Mouse (Mus musculus) lung, postnatal 0 days (tissue): ENCODE measurements around the gene Tcp10b. TPM values are rescaled to one million over a fixed set of nuclear protein-coding genes. Genes with fewer than 3 reads are reported as not detected.
"Not testable (repeated sequence)": the region's sequence is repeated elsewhere in the genome, so short reads cannot be mapped to it uniquely, and the experiment has no call there.

Experiments
- ATAC-seq: fragments of 200-750 bp; cut with Nextera tagmentation; 2 replicates; pipeline ENCODE4 v1.8.0; 2017; ENCODE audit warnings: moderate library complexity
- DNase-seq: peaks from one replicate; pipeline ENCODE4 v3.0.0-alpha.2; 2016; ENCODE audit warnings: low spot score
- H3K27ac ChIP-seq: fragments of 300-500 bp; sonication (generic); 2 replicates; pipeline ENCODE4 v1.5.1; 2014; ENCODE audit warnings: antibody characterized with exemption, mild to moderate bottlenecking, low read length, mixed read lengths
- H3K27me3 ChIP-seq: fragments of 300-500 bp; sonication (generic); replicated peaks from 2 replicates; pipeline ENCODE4 v1.6.1; 2014; ENCODE audit warnings: low read length, mixed read lengths; ENCODE audit not compliant: insufficient read depth
- H3K36me3 ChIP-seq: fragments of 300-500 bp; sonication (generic); 2 replicates; pipeline ENCODE4 v1.6.1; 2014; ENCODE audit warnings: low read length, mixed read lengths; ENCODE audit not compliant: insufficient read depth
- H3K4me1 ChIP-seq: fragments of 300-500 bp; sonication (generic); 2 replicates; pipeline ENCODE4 v1.6.1; 2014; ENCODE audit warnings: antibody characterized with exemption, low read depth, low read length, mixed read lengths; ENCODE audit not compliant: insufficient read depth
- H3K4me2 ChIP-seq: fragments of 300-500 bp; sonication (generic); replicated peaks from 2 replicates; pipeline ENCODE4 v1.6.1; 2014; ENCODE audit warnings: low read depth, mild to moderate bottlenecking, low read length, moderate library complexity, mixed read lengths
- H3K4me3 ChIP-seq: fragments of 300-500 bp; sonication (generic); 2 replicates; pipeline ENCODE4 v1.5.1; 2014; ENCODE audit warnings: low read depth, low read length
- H3K9ac ChIP-seq: fragments of 300-500 bp; sonication (generic); replicated peaks from 2 replicates; pipeline ENCODE4 v1.6.1; 2014; ENCODE audit warnings: low read depth, mild to moderate bottlenecking
- H3K9me3 ChIP-seq: fragments of 300-500 bp; sonication (generic); 2 replicates; pipeline ENCODE4 v1.6.1; 2016; ENCODE audit warnings: low read length, mixed read lengths
- CTCF ChIP-seq: IDR thresholded peaks from 2 replicates; pipeline ENCODE4 v1.5.1; 2016; ENCODE audit warnings: antibody characterized with exemption, mild to moderate bottlenecking
- EP300 ChIP-seq: IDR thresholded peaks from 2 replicates; pipeline ENCODE4 v1.6.1; 2016; ENCODE audit warnings: antibody characterized with exemption, mild to moderate bottlenecking, control low read depth
- WGBS: fragments of 180-500 bp; shearing (Covaris S2); extraction: QIAGEN DNeasy Blood & Tissue Kit; methylation state at CpG from one replicate; pipeline ENCODE4 v1.1.7; 2014; 5-methylcytosine and 5-hydroxymethylcytosine counted together
- polyA plus RNA-seq: library from polyadenylated mRNA; unstranded; fragments of >200 nt; fragmentation: Nextera tagmentation; extraction: Ambion mirVana; gene quantifications from 2 replicates; pipeline ENCODE4 v1.2.1, GENCODE M21; 2015

Gene Tcp10b
- polyA plus RNA-seq, result 0.18 and 0.23 TPM in 2 replicates

GRCm38 (mm10) chr17:13060804-13061203 is at the start of gene Tcp10b:
Gene Tcp10b (plus strand): TSS chr17:13061104.
- not testable (repeated sequence) for H3K4me2 ChIP-seq, H3K4me3 ChIP-seq, H3K9me3 ChIP-seq, H3K36me3 ChIP-seq, H3K27ac ChIP-seq, H3K4me1 ChIP-seq, H3K9ac ChIP-seq, H3K27me3 ChIP-seq, ATAC-seq, DNase-seq
- WGBS, result 84% methylated on average over 3 of the region's 4 CpGs

- Histone ChIP-seq H3K27me3 (no peaks in the 10 kb centered on the region), H3K27ac (no peak overlapping the region), H3K9ac (no peak overlapping the region), H3K36me3 (peaks cover 13% of the 10 kb centered on the region; the same call in 1 of the 2 replicates), H3K4me3 (no peak overlapping the region), H3K4me2 (no peak overlapping the region), H3K9me3 (no peaks in the 10 kb centered on the region), H3K4me1 (peaks cover 6% of the 10 kb centered on the region; the same call in 1 of the 2 replicates)
- TF ChIP-seq CTCF (no peak), EP300 (no peak)
- DNase-seq (no peak), ATAC-seq (no peak)
- WGBS, result 91% methylated on average over 3 of the region's 3 CpGs
Observed at GRCm38 (mm10) chr17:13013316-13013715, 47.6 kb upstream of the Tcp10b start.

GRCm38 (mm10) chr17:13036627-13037192 is 24.2 kb upstream of the Tcp10b start:
- H3K9me3 ChIP-seq, H3K9ac ChIP-seq, ATAC-seq, H3K36me3 ChIP-seq, H3K27me3 ChIP-seq, H3K27ac ChIP-seq, H3K4me1 ChIP-seq, H3K4me2 ChIP-seq, DNase-seq, H3K4me3 ChIP-seq: not testable (repeated sequence)
- 91% methylated on average over 3 of the region's 12 CpGs for WGBS

- TF ChIP-seq CTCF, result peak; percentile 71
- not testable (repeated sequence) for H3K27me3 ChIP-seq, H3K4me3 ChIP-seq, H3K4me2 ChIP-seq, H3K9ac ChIP-seq, H3K27ac ChIP-seq, H3K36me3 ChIP-seq, H3K4me1 ChIP-seq, H3K9me3 ChIP-seq
- WGBS, result 1% methylated on average over 3 of the region's 4 CpGs
- ATAC-seq, result peak; percentile 69
- DNase-seq, result peak; percentile 40
Observed at GRCm38 (mm10) chr17:13043846-13044673, 16.8 kb upstream of the Tcp10b start.

- DNase-seq, H3K4me2 ChIP-seq, H3K9me3 ChIP-seq, H3K4me3 ChIP-seq, H3K27me3 ChIP-seq, H3K4me1 ChIP-seq, H3K27ac ChIP-seq, H3K36me3 ChIP-seq, H3K9ac ChIP-seq: not testable (repeated sequence)
- ATAC-seq, result peak; percentile 57
- no CpG with 5 or more reads among the region's 8 CpGs for whole genome bisulfite sequencing
Observed at GRCm38 (mm10) chr17:13052124-13052813, 8.6 kb upstream of the Tcp10b start, which contains the start of gene Gpr31b. Gene Gpr31b (minus strand): TSS chr17:13052296.

GRCm38 (mm10) chr17:13062882-13063281 is 2.0 kb downstream of the Tcp10b start:
- not testable (repeated sequence) for H3K9me3 ChIP-seq, H3K27me3 ChIP-seq, H3K4me2 ChIP-seq, H3K4me1 ChIP-seq, ATAC-seq, H3K4me3 ChIP-seq, DNase-seq, H3K27ac ChIP-seq, H3K9ac ChIP-seq, H3K36me3 ChIP-seq
- WGBS, result 85% methylated on average over 2 of the region's 7 CpGs

- ATAC-seq, H3K27ac ChIP-seq, H3K4me2 ChIP-seq, H3K4me1 ChIP-seq, H3K9me3 ChIP-seq, H3K4me3 ChIP-seq, H3K27me3 ChIP-seq, H3K36me3 ChIP-seq, H3K9ac ChIP-seq, DNase-seq: not testable (repeated sequence)
- WGBS, result 100% methylated on average over 1 of the region's 4 CpGs
Observed at GRCm38 (mm10) chr17:13067864-13068385, 7.0 kb downstream of the Tcp10b start.

- not testable (repeated sequence) for H3K4me3 ChIP-seq, H3K9ac ChIP-seq, H3K4me1 ChIP-seq, H3K4me2 ChIP-seq, H3K27ac ChIP-seq, H3K9me3 ChIP-seq, H3K36me3 ChIP-seq, DNase-seq, ATAC-seq, H3K27me3 ChIP-seq
- 77% methylated on average over 4 of the region's 5 CpGs for WGBS
Observed at GRCm38 (mm10) chr17:13069227-13069626, 8.3 kb downstream of the Tcp10b start.

- not testable (repeated sequence) for H3K27me3 ChIP-seq, H3K9ac ChIP-seq, H3K4me2 ChIP-seq, H3K9me3 ChIP-seq, H3K4me3 ChIP-seq, DNase-seq, H3K36me3 ChIP-seq, H3K4me1 ChIP-seq, H3K27ac ChIP-seq, ATAC-seq
- 83% methylated on average over 1 of the region's 1 CpGs for WGBS
Observed at GRCm38 (mm10) chr17:13091510-13091909, 30.6 kb downstream of the Tcp10b start.
